Mouse (Mus musculus) midbrain, postnatal 0 days (tissue): Measurements from ENCODE around the gene Lgr6. TPM values are rescaled to one million over a fixed set of nuclear protein-coding genes. Genes with fewer than 3 reads are reported as not detected.

ENCODE experiments used
- ATAC-seq: fragments of 200-750 bp; cut with Nextera tagmentation; 2 replicates; pipeline ENCODE4 v1.8.0; 2017; ENCODE audit warnings: moderate number of reproducible peaks, mild to moderate bottlenecking, moderate TSS enrichment, moderate library complexity; ENCODE audit not compliant: low FRiP score
- DNase-seq: peaks from one replicate; pipeline ENCODE4 v3.0.0-alpha.2; 2015; ENCODE audit warnings: low spot score
- H3K27ac ChIP-seq: fragments of 300-500 bp; sonication (generic); 2 replicates; pipeline ENCODE4 v1.5.1; 2014; ENCODE audit warnings: low read depth, mild to moderate bottlenecking, low read length, mixed read lengths
- H3K27me3 ChIP-seq: fragments of 300-500 bp; sonication (generic); 2 replicates; pipeline ENCODE4 v1.6.1; 2014; ENCODE audit warnings: low read length, control low read depth, mixed read lengths; ENCODE audit not compliant: insufficient read depth
- H3K36me3 ChIP-seq: fragments of 300-500 bp; sonication (generic); 2 replicates; pipeline ENCODE4 v1.6.1; 2014; ENCODE audit warnings: low read length, control low read depth, mixed read lengths; ENCODE audit not compliant: insufficient read depth
- H3K4me1 ChIP-seq: fragments of 300-500 bp; sonication (generic); 2 replicates; pipeline ENCODE4 v1.6.1; 2014; ENCODE audit warnings: mild to moderate bottlenecking, control low read depth, antibody characterized with exemption, low read length, mixed read lengths; ENCODE audit not compliant: insufficient read depth
- H3K4me2 ChIP-seq: fragments of 300-500 bp; sonication (generic); 2 replicates; pipeline ENCODE4 v1.6.1; 2014; ENCODE audit warnings: low read depth, mild to moderate bottlenecking, low read length, mixed read lengths; ENCODE audit not compliant: poor library complexity, severe bottlenecking
- H3K4me3 ChIP-seq: fragments of 300-500 bp; sonication (generic); 2 replicates; pipeline ENCODE4 v1.5.1; 2014; ENCODE audit warnings: low read depth, mild to moderate bottlenecking, low read length, moderate library complexity
- H3K9ac ChIP-seq: fragments of 300-500 bp; sonication (generic); replicated peaks from 2 replicates; pipeline ENCODE4 v1.6.1; 2014; ENCODE audit warnings: mild to moderate bottlenecking, low read length, moderate library complexity, mixed read lengths; ENCODE audit not compliant: poor library complexity, severe bottlenecking
- H3K9me3 ChIP-seq: fragments of 300-500 bp; sonication (generic); 2 replicates; pipeline ENCODE4 v1.6.1; 2016; ENCODE audit warnings: low read length, control low read depth
- CTCF ChIP-seq: IDR thresholded peaks from 2 replicates; pipeline ENCODE4 v1.5.1; 2016; ENCODE audit warnings: antibody characterized with exemption, mild to moderate bottlenecking
- WGBS: fragments of 180-500 bp; shearing (Covaris S2); extraction: QIAGEN DNeasy Blood & Tissue Kit; methylation state at CpG from one replicate; pipeline ENCODE4 v1.1.7; 2014; 5-methylcytosine and 5-hydroxymethylcytosine counted together
- polyA plus RNA-seq: library from polyadenylated mRNA; unstranded; fragments of >200 nt; fragmentation: Nextera tagmentation; extraction: Ambion mirVana; gene quantifications from 2 replicates; pipeline ENCODE4 v1.2.1, GENCODE M21; 2015
- total RNA-seq: library from RNA; depleted of rRNA; stranded (reverse); fragments of >200 nt; gene quantifications from 2 replicates; pipeline ENCODE4 v1.2.3, GENCODE M21; 2014; rRNA removed

Gene Lgr6
- total and polyA plus RNA-seq, 2 experiments from 2014 or later: 1.9 to 3.8 TPM

DNA sequence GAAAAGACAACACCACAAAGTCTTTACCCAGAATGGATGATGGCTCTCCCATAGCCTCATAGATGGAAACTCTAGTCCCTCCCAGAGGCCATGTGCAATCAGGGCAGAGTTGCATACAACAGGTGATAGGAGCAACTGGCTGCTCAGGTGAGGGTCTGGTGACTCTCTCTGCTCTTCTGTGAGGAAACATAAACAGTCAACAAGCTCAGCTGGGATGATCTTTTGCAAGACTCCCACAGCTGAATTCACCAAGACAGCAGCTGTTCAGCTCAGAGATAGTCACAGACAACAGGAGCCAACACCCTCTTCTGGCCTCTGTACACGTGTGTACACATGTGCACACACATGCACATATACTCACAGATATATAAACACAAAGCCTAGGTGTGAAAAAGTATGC lies 166.8 kb downstream of the Lgr6 start:
- Histone ChIP-seq H3K9ac (no peak overlapping the region), H3K4me3 (no peak overlapping the region), H3K27me3 (no peaks in the 10 kb centered on the region), H3K9me3 (no peaks in the 10 kb centered on the region), H3K36me3 (no peaks in the 10 kb centered on the region), H3K4me1 (no peaks in the 10 kb centered on the region; the same call in 1 of the 2 replicates), H3K27ac (no peak overlapping the region), H3K4me2 (no peak overlapping the region)
- DNase-seq (no peak), ATAC-seq (no peak)
- no peak for TF ChIP-seq CTCF
- 92% methylated on average over 1 of the region's 1 CpGs for WGBS

DNA sequence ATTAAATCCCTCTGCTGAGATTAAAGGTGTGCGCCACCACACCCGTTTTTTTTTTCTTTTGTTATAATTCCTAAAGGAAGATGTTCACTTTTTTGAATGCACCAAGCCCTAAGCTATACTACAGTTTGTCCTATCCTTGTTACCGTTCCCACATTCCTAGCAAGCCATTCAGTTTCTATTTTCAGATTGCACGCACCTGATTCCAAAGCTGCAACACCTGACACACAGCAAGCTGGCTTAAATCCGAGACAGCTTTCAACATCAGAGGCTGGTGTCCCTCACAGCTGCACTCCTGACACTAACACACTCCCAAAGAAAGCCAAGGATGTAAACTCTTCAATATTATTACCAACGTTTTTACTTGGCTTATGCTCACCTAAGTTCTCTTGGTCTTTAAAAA lies 168.7 kb downstream of the Lgr6 start:
- H3K4me2 ChIP-seq: no peak overlapping the region
- H3K36me3 ChIP-seq: no peaks in the 10 kb centered on the region
- H3K27me3 ChIP-seq: no peaks in the 10 kb centered on the region
- no peaks in the 10 kb centered on the region; the same call in 1 of the 2 replicates for H3K4me1 ChIP-seq
- H3K9ac ChIP-seq: no peak overlapping the region
- H3K9me3 ChIP-seq: no peaks in the 10 kb centered on the region
- TF ChIP-seq CTCF: no peak
- WGBS: 94% methylated on average over 6 of the region's 6 CpGs
- ATAC-seq (no peak), DNase-seq (no peak)
- no peak overlapping the region for H3K4me3 ChIP-seq
- H3K27ac ChIP-seq: no peak overlapping the region

Other genes starting within 250 kb of the Lgr6 start
- 37.7 and 43.8 TPM in 2 replicates for gene Ppp1r12b, start 149.3 kb downstream of the Lgr6 start, total RNA-seq
- 9.1 and 11.3 TPM in 2 replicates for gene Ppp1r12b, start 149.3 kb downstream of the Lgr6 start, polyA plus RNA-seq
- gene Ube2t, start 142.7 kb downstream of the Lgr6 start, total RNA-seq: 3.1 and 3.5 TPM in 2 replicates
- gene Ube2t, start 142.7 kb downstream of the Lgr6 start, polyA plus RNA-seq: 3.8 and 5.3 TPM in 2 replicates
- gene Ptpn7, start 27.4 kb upstream of the Lgr6 start, total RNA-seq: 0.05 and 0.24 TPM in 2 replicates
- gene Ptpn7, start 27.4 kb upstream of the Lgr6 start, polyA plus RNA-seq: 0.05 and 0.15 TPM in 2 replicates
- gene Arl8a, start 41.5 kb upstream of the Lgr6 start, total RNA-seq: 317 and 384 TPM in 2 replicates
- 399 and 418 TPM in 2 replicates for gene Arl8a, start 41.5 kb upstream of the Lgr6 start, polyA plus RNA-seq
- gene Gpr37l1, start 62.4 kb upstream of the Lgr6 start, total RNA-seq: 14.1 and 25.7 TPM in 2 replicates
- gene Gpr37l1, start 62.4 kb upstream of the Lgr6 start, polyA plus RNA-seq: 8.8 and 12.8 TPM in 2 replicates
- gene Elf3, start 153.3 kb upstream of the Lgr6 start, total RNA-seq: 0.14 and 0.77 TPM in 2 replicates
- 0.36 and 0.60 TPM in 2 replicates for gene Elf3, start 153.3 kb upstream of the Lgr6 start, polyA plus RNA-seq
- gene Rnpep, start 178.8 kb upstream of the Lgr6 start, total RNA-seq: 76.3 and 79.7 TPM in 2 replicates
- 49.2 and 52.4 TPM in 2 replicates for gene Rnpep, start 178.8 kb upstream of the Lgr6 start, polyA plus RNA-seq
- gene Timm17a, start 208.5 kb upstream of the Lgr6 start, total RNA-seq: 19.0 and 34.4 TPM in 2 replicates
- gene Timm17a, start 208.5 kb upstream of the Lgr6 start, polyA plus RNA-seq: 165 and 166 TPM in 2 replicates
- gene Lmod1, start 219.5 kb upstream of the Lgr6 start, total RNA-seq: 0.16 TPM in 1 of 2 replicates, not detected in the other
- gene Lmod1, start 219.5 kb upstream of the Lgr6 start, polyA plus RNA-seq: 0.26 and 0.35 TPM in 2 replicates